Mouse (Mus musculus): ENCODE data around the gene Gm20517.
"Not testable (repeated sequence)": the region's sequence is repeated elsewhere in the genome, so short reads cannot be mapped to it uniquely, and the experiment has no call there.

The Gm20517 gene

GRCm38 (mm10) chr17:47597261-47597660 is 14.1 kb upstream of the Gm20517 start:
- no peak for DNase-seq

- peak; percentile 87 for DNase-seq
These were observed 13.4 kb upstream of the Gm20517 start for GRCm38 (mm10) chr17:47597838-47598579.

- DNase-seq, result peak; percentile 14
These were observed 12.6 kb upstream of the Gm20517 start for GRCm38 (mm10) chr17:47598580-47599304.

GRCm38 (mm10) chr17:47599511-47600297 is 11.7 kb upstream of the Gm20517 start:
- DNase-seq, result no peak

GRCm38 (mm10) chr17:47600601-47601388 is 10.6 kb upstream of the Gm20517 start:
- no peak for DNase-seq

- DNase-seq, result no peak
These were observed 10.0 kb upstream of the Gm20517 start for GRCm38 (mm10) chr17:47601389-47601755.

GRCm38 (mm10) chr17:47602289-47602688 is 9.1 kb upstream of the Gm20517 start:
- DNase-seq, result no peak

- DNase-seq, result no peak
These were observed 5.2 kb upstream of the Gm20517 start for GRCm38 (mm10) chr17:47606220-47606619.

- no peak for DNase-seq
These were observed 2.2 kb upstream of the Gm20517 start for GRCm38 (mm10) chr17:47609182-47609581.

- no peak for DNase-seq
These were observed 233 bp downstream of the Gm20517 start for GRCm38 (mm10) chr17:47611661-47611982.

GRCm38 (mm10) chr17:47614018-47614417 is 2.6 kb downstream of the Gm20517 start:
- DNase-seq, result peak; percentile 21

- DNase-seq, result no peak
These were observed 4.7 kb downstream of the Gm20517 start for GRCm38 (mm10) chr17:47616119-47616518.

- DNase-seq, result no peak
These were observed 5.3 kb downstream of the Gm20517 start for GRCm38 (mm10) chr17:47616652-47617051.

- DNase-seq, result no peak
These were observed 6.4 kb downstream of the Gm20517 start for GRCm38 (mm10) chr17:47617605-47618307.

- peak; percentile 10 for DNase-seq
These were observed 7.3 kb downstream of the Gm20517 start for GRCm38 (mm10) chr17:47618556-47619311.

GRCm38 (mm10) chr17:47622912-47623554 is 11.6 kb downstream of the Gm20517 start:
- no peak for DNase-seq

GRCm38 (mm10) chr17:47624572-47624971 is 13.2 kb downstream of the Gm20517 start:
- DNase-seq, result not testable (repeated sequence)

- no peak for DNase-seq
These were observed 13.7 kb downstream of the Gm20517 start for GRCm38 (mm10) chr17:47625088-47625487.

- DNase-seq, result no peak
These were observed 14.6 kb downstream of the Gm20517 start for GRCm38 (mm10) chr17:47626031-47626430.

- no peak for DNase-seq
These were observed 16.4 kb downstream of the Gm20517 start for GRCm38 (mm10) chr17:47627791-47628190.
